Mouse (Mus musculus) brain, embryonic 14.5 days (tissue): ENCODE measurements at regions not wholly inside any gene's neighbourhood (a gene's known extent, or its start where the extent isn't known, plus 50 kb on each side); places are given as distances from the start of the nearest gene placed in this dataset.

Experiments
- CTCF ChIP-seq: fragments of 200-500 bp; IDR thresholded peaks from 2 replicates; pipeline ENCODE4 v1.5.1; 2012; ENCODE audit warnings: inconsistent platforms, mild to moderate bottlenecking, moderate library complexity, borderline replicate concordance; ENCODE audit not compliant: insufficient read depth, insufficient read length; ENCODE audit errors: extremely low read depth
- POLR2A ChIP-seq: fragments of 200-500 bp; IDR thresholded peaks from 2 replicates; pipeline ENCODE4 v1.6.1; 2012; ENCODE audit warnings: mild to moderate bottlenecking, inconsistent platforms, borderline replicate concordance; ENCODE audit not compliant: poor library complexity, insufficient read depth, insufficient read length, severe bottlenecking; ENCODE audit errors: extremely low read depth

- no peak for TF ChIP-seq CTCF
- TF ChIP-seq POLR2A = no peak
These were observed 55.2 kb upstream of the Eif4g2 start for GRCm38 (mm10) chr7:111138038-111138437.
